ENCODE assay signal across 8 mouse cellular contexts in the genomic region with DNA sequence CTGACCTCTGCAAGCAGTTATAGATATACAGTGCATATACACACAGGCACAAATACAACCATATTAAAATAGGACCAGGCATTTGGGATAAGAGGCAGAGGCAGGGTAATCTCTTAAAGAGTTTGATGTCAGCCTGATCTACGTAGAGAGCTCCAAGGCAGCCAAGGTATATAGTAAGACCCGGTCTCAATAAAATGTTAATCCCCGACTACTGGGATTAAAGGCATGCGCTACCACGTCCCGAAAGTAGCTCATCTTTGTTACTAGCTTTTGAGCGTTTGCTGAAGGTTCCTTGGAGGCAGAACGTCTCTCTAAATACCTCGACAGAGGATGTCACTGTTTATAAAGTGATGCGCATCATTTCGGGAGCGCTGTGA. TPM values are rescaled to one million over a fixed set of nuclear protein-coding genes. Genes with fewer than 3 reads are reported as not detected.
DNase-seq lines count a peak whose midpoint lies in the region; ATAC-seq and TF ChIP-seq lines count a peak whose summit lies in the region.

A gene (plus strand): TSS at position 273 of the 377 bp plus-strand sequence.

- H3K27ac ChIP-seq in spleen, adult 2 months (ENCODE audit: insufficient read depth, low read length), result peak within 1 kb of the TSS; percentile 92
- H3K27ac ChIP-seq in embryonic facial prominence, embryonic 13.5 days, result peak within 1 kb of the TSS; percentile 91
- peak within 1 kb of the TSS; percentile 91 for H3K27ac ChIP-seq in heart, embryonic 16.5 days (ENCODE audit: low read length)
- peak within 1 kb of the TSS; percentile 93 for H3K27ac ChIP-seq in limb, embryonic 10.5 days
- H3K27ac ChIP-seq in neural tube, embryonic 15.5 days (replicated peaks), result peak within 1 kb of the TSS; percentile 94

- no peak for TF ChIP-seq POLR2A in spleen, adult 2 months (IDR thresholded peaks at IDR 0.05; ENCODE audit: low read depth, low read length)

- H3K27me3 ChIP-seq in spleen, adult 2 months (ENCODE audit: control insufficient read depth, insufficient read depth, low read length), result no peaks in the 10 kb centered on the region
- peaks cover 6% of the 10 kb centered on the region; the same call in 1 of the 2 replicates for H3K27me3 ChIP-seq in embryonic facial prominence, embryonic 13.5 days
- no peaks in the 10 kb centered on the region; the same call in 1 of the 2 replicates for H3K27me3 ChIP-seq in heart, embryonic 16.5 days (ENCODE audit: control insufficient read depth, insufficient read depth, low read length)
- no peaks in the 10 kb centered on the region for H3K27me3 ChIP-seq in limb, embryonic 10.5 days (ENCODE audit: low read depth, poor library complexity, severe bottlenecking)
- peaks cover 9% of the 10 kb centered on the region; the same call in 1 of the 2 replicates for H3K27me3 ChIP-seq in neural tube, embryonic 15.5 days (replicated peaks)

- H3K4me3 ChIP-seq in spleen, adult 2 months (ENCODE audit: extremely low read depth, insufficient read depth, insufficient read length), result peak within 1 kb of the TSS; percentile 95
- H3K4me3 ChIP-seq in embryonic facial prominence, embryonic 13.5 days, result peak within 1 kb of the TSS; percentile 80
- peak within 1 kb of the TSS; percentile 82 for H3K4me3 ChIP-seq in heart, embryonic 16.5 days (ENCODE audit: low read length)
- H3K4me3 ChIP-seq in limb, embryonic 10.5 days, result peak within 1 kb of the TSS; percentile 78
- H3K4me3 ChIP-seq in neural tube, embryonic 15.5 days (replicated peaks), result peak within 1 kb of the TSS; percentile 97

- no peak for TF ChIP-seq CTCF in spleen, adult 2 months (IDR thresholded peaks at IDR 0.05; ENCODE audit: extremely low read depth, insufficient read depth, insufficient read length, insufficient replicate concordance)

- WGBS in spleen, adult 2 months, result 6% methylated on average over 12 of the region's 12 CpGs
- 6% methylated on average over 12 of the region's 12 CpGs for WGBS in embryonic facial prominence, embryonic 13.5 days
- 6% methylated on average over 12 of the region's 12 CpGs for WGBS in heart, embryonic 16.5 days
- 7% methylated on average over 12 of the region's 12 CpGs for WGBS in limb, embryonic 10.5 days
- 3% methylated on average over 12 of the region's 12 CpGs for WGBS in neural tube, embryonic 15.5 days

- H3K4me2 ChIP-seq in embryonic facial prominence, embryonic 13.5 days, result peak within 1 kb of the TSS; percentile 74
- H3K4me2 ChIP-seq in heart, embryonic 16.5 days (ENCODE audit: low read depth, low read length), result peak within 1 kb of the TSS; percentile 92
- peak within 1 kb of the TSS; percentile 71 for H3K4me2 ChIP-seq in neural tube, embryonic 15.5 days

- ATAC-seq in embryonic facial prominence, embryonic 13.5 days (ENCODE audit: insufficient number of reproducible peaks, insufficient read depth, low FRiP score, low TSS enrichment, low read depth), result no peak; the same call in 1 of the 2 replicates
- ATAC-seq in heart, embryonic 16.5 days (replicated peaks; ENCODE audit: extremely low read depth, insufficient read depth, low FRiP score), result no peak
- ATAC-seq in neural tube, embryonic 15.5 days (ENCODE audit: low FRiP score), result no peak; the same call in 1 of the 2 replicates

- peak within 1 kb of the TSS; percentile 94 for H3K9ac ChIP-seq in embryonic facial prominence, embryonic 13.5 days
- peak within 1 kb of the TSS; percentile 93 for H3K9ac ChIP-seq in heart, embryonic 16.5 days (ENCODE audit: low read length)
- H3K9ac ChIP-seq in neural tube, embryonic 15.5 days (replicated peaks), result peak within 1 kb of the TSS; percentile 86

- DNase-seq in spleen, adult 2 months (ENCODE audit: low read depth in 1 of 2, low spot score in 2 of 2), result no peak
- no peak for DNase-seq in spleen, adult 12 weeks (ENCODE audit: low spot score)
- DNase-seq in limb, embryonic 10.5 days (ENCODE audit: low spot score), result no peak
- no peak for DNase-seq in thymus, postnatal 14 days
- no peak for DNase-seq in right cerebral cortex, adult 2 months (ENCODE audit: low spot score in 2 of 2)

- no peaks in the 10 kb centered on the region for H3K9me3 ChIP-seq in embryonic facial prominence, embryonic 13.5 days
- no peaks in the 10 kb centered on the region for H3K9me3 ChIP-seq in heart, embryonic 16.5 days (replicated peaks; ENCODE audit: control insufficient read depth, low read length)
- H3K9me3 ChIP-seq in limb, embryonic 10.5 days (replicated peaks), result no peaks in the 10 kb centered on the region
- no peaks in the 10 kb centered on the region for H3K9me3 ChIP-seq in neural tube, embryonic 15.5 days (replicated peaks)

- no peaks in the 10 kb centered on the region for H3K36me3 ChIP-seq in spleen, adult 2 months (ENCODE audit: control insufficient read depth, insufficient read depth, low read length)
- H3K36me3 ChIP-seq in embryonic facial prominence, embryonic 13.5 days, result no peaks in the 10 kb centered on the region
- no peaks in the 10 kb centered on the region for H3K36me3 ChIP-seq in heart, embryonic 16.5 days (ENCODE audit: control insufficient read depth, insufficient read depth)
- peaks cover 4% of the 10 kb centered on the region for H3K36me3 ChIP-seq in limb, embryonic 10.5 days
- H3K36me3 ChIP-seq in neural tube, embryonic 15.5 days, result no peaks in the 10 kb centered on the region

- H3K4me1 ChIP-seq in spleen, adult 2 months (ENCODE audit: control insufficient read depth, insufficient read depth, insufficient read length), result no peaks in the 10 kb centered on the region
- H3K4me1 ChIP-seq in embryonic facial prominence, embryonic 13.5 days, result peaks cover 9% of the 10 kb centered on the region
- peaks cover 6% of the 10 kb centered on the region; the same call in 1 of the 2 replicates for H3K4me1 ChIP-seq in heart, embryonic 16.5 days (ENCODE audit: control insufficient read depth, insufficient read depth, low read length)
- H3K4me1 ChIP-seq in limb, embryonic 10.5 days, result peaks cover 14% of the 10 kb centered on the region; the same call in 1 of the 2 replicates
- H3K4me1 ChIP-seq in neural tube, embryonic 15.5 days, result peaks cover 16% of the 10 kb centered on the region

RNA-seq across cellular contexts. Expression of the gene that starts here (rescaled TPM):
- 0.62 and 1.4 TPM in 2 replicates for polyA plus RNA-seq in spleen, adult 2 months (2012; rRNA removed)
- 179 and 195 TPM in 2 replicates for polyA plus RNA-seq in embryonic facial prominence, embryonic 13.5 days (2015; fragmentation: Nextera tagmentation; extraction: Ambion mirVana)
- 85.0 and 93.8 TPM in 2 replicates for polyA plus RNA-seq in heart, embryonic 16.5 days (2015; fragmentation: Nextera tagmentation; extraction: Ambion mirVana)
- 109 and 135 TPM in 2 replicates for polyA plus RNA-seq in limb, embryonic 10.5 days (2016; fragmentation: Nextera tagmentation; extraction: Ambion mirVana)
- polyA plus RNA-seq in neural tube, embryonic 15.5 days (2015; fragmentation: Nextera tagmentation; extraction: Ambion mirVana), result 133 and 136 TPM in 2 replicates

Comparison
In these comparisons a context has a peak if more than half of its experiments do, and no peak if none do; other contexts are left out.
1. RNA of the gene that starts here (polyA plus RNA-seq): 179 to 195 TPM in embryonic facial prominence, embryonic 13.5 days, 109 to 135 TPM in limb, embryonic 10.5 days, 133 to 136 TPM in neural tube, embryonic 15.5 days and 85.0 to 93.8 TPM in heart, embryonic 16.5 days; 0.62 to 1.4 TPM in spleen, adult 2 months; every median in the first group is over 10 times any median in the second.
2. Peak in every context shown above with its lines, with median percentiles within 50 percentile points of each other: H3K27ac ChIP-seq, H3K4me3 ChIP-seq, H3K4me2 ChIP-seq and H3K9ac ChIP-seq.